Mouse (Mus musculus) limb, embryonic 11.5 days (tissue): ENCODE measurements around the gene Fblim1. TPM values are rescaled to one million over a fixed set of nuclear protein-coding genes. Genes with fewer than 3 reads are reported as not detected.

ENCODE experiments used
- ATAC-seq: fragments of 200-750 bp; cut with Nextera tagmentation; 2 replicates; pipeline ENCODE4 v1.8.0; 2017; ENCODE audit warnings: low read depth; ENCODE audit not compliant: insufficient number of reproducible peaks, low FRiP score, low TSS enrichment
- DNase-seq: peaks from one replicate; pipeline ENCODE4 v3.0.0-alpha.2; 2015; ENCODE audit warnings: low spot score
- H3K27ac ChIP-seq: fragments of 300-500 bp; sonication (generic); replicated peaks from 2 replicates; pipeline ENCODE4 v1.5.1; 2014; ENCODE audit warnings: low read depth, mild to moderate bottlenecking, low read length
- H3K27me3 ChIP-seq: fragments of 300-500 bp; sonication (generic); 2 replicates; pipeline ENCODE4 v1.6.1; 2014; ENCODE audit warnings: mild to moderate bottlenecking, low read length, mixed read lengths; ENCODE audit not compliant: control insufficient read depth, insufficient read depth
- H3K36me3 ChIP-seq: fragments of 300-500 bp; sonication (generic); 2 replicates; pipeline ENCODE4 v1.6.1; 2014; ENCODE audit warnings: mild to moderate bottlenecking, low read length, moderate library complexity, mixed read lengths; ENCODE audit not compliant: control insufficient read depth, insufficient read depth
- H3K4me1 ChIP-seq: fragments of 300-500 bp; sonication (generic); 2 replicates; pipeline ENCODE4 v1.6.1; 2014; ENCODE audit warnings: low read length, mixed read lengths; ENCODE audit not compliant: control insufficient read depth, insufficient read depth
- H3K4me2 ChIP-seq: fragments of 300-500 bp; sonication (generic); 2 replicates; pipeline ENCODE4 v1.6.1; 2014; ENCODE audit warnings: low read depth, mild to moderate bottlenecking, moderate library complexity; ENCODE audit not compliant: severe bottlenecking
- H3K4me3 ChIP-seq: fragments of 300-500 bp; sonication (generic); 2 replicates; pipeline ENCODE4 v1.5.1; 2014; ENCODE audit warnings: low read depth, low read length
- H3K9ac ChIP-seq: fragments of 300-500 bp; sonication (generic); 2 replicates; pipeline ENCODE4 v1.6.1; 2014; ENCODE audit warnings: mild to moderate bottlenecking, low read length
- H3K9me3 ChIP-seq: fragments of 300-500 bp; sonication (generic); 2 replicates; pipeline ENCODE4 v1.6.1; 2016; ENCODE audit warnings: low read length; ENCODE audit not compliant: control insufficient read depth
- WGBS: fragments of 180-500 bp; shearing (Covaris S2); extraction: QIAGEN DNeasy Blood & Tissue Kit; methylation state at CpG from one replicate; pipeline ENCODE4 v1.1.7; 2014; 5-methylcytosine and 5-hydroxymethylcytosine counted together
- polyA plus RNA-seq: library from polyadenylated mRNA; unstranded; fragments of >200 nt; fragmentation: Nextera tagmentation; extraction: Ambion mirVana; gene quantifications from 2 replicates; pipeline ENCODE4 v1.2.1, GENCODE M21; 2014

Fblim1 gene
- polyA plus RNA-seq, 1 experiment from 2014 or later: 67.2 TPM

GRCm38 (mm10) chr4:141543593-141543992 lies 62.3 kb downstream of the Fblim1 start:
- no peak overlapping the region for H3K4me3 ChIP-seq
- 72% methylated on average over 3 of the region's 3 CpGs for WGBS
- no peaks in the 10 kb centered on the region for H3K27me3 ChIP-seq
- no peak overlapping the region for H3K9ac ChIP-seq
- no peak for DNase-seq
- H3K27ac ChIP-seq: no peak overlapping the region
- no peaks in the 10 kb centered on the region for H3K36me3 ChIP-seq
- 0 out of 2 replicates have a peak, but pooled peaks cover 4% of the 10 kb centered on the region for H3K4me1 ChIP-seq
- no peak for ATAC-seq
- H3K4me2 ChIP-seq: no peak overlapping the region
- no peaks in the 10 kb centered on the region for H3K9me3 ChIP-seq

GRCm38 (mm10) chr4:141541851-141542250 lies 64.0 kb downstream of the Fblim1 start:
- no peak overlapping the region for H3K4me3 ChIP-seq
- no peaks in the 10 kb centered on the region for H3K36me3 ChIP-seq
- 46% methylated on average over 7 of the region's 7 CpGs for WGBS
- no peak overlapping the region for H3K4me2 ChIP-seq
- H3K4me1 ChIP-seq: 0 out of 2 replicates have a peak, but pooled peaks cover 4% of the 10 kb centered on the region
- H3K27me3 ChIP-seq: no peaks in the 10 kb centered on the region
- H3K27ac ChIP-seq: no peak overlapping the region
- no peak for DNase-seq
- H3K9ac ChIP-seq: no peak overlapping the region
- H3K9me3 ChIP-seq: no peaks in the 10 kb centered on the region
- ATAC-seq: no peak

DNA sequence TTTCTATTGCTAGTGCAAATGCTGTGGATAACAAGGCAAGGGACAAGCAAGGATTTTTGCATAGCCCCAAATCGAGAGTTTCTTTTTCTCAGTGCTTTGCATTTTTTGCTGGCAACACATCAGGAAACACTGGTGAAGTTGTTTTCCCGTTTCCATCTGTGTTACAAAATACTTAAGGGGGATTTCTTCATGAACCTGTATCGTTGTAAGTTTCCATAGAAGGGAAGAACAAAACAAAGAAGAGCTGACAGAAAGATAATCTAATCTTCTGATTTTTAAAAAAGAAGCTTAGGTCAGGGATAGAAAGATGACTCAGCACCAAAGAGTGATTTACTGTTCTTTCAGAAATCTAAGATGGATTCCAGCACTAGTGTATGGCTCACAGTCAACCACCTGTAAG lies 65.1 kb downstream of the Fblim1 start:
- no peak for ATAC-seq
- H3K27ac ChIP-seq: no peak overlapping the region
- H3K27me3 ChIP-seq: no peaks in the 10 kb centered on the region
- 78% methylated on average over 3 of the region's 3 CpGs for WGBS
- H3K4me3 ChIP-seq: no peak overlapping the region
- no peak for DNase-seq
- H3K9me3 ChIP-seq: no peaks in the 10 kb centered on the region
- H3K4me2 ChIP-seq: no peak overlapping the region
- 0 out of 2 replicates have a peak, but pooled peaks cover 4% of the 10 kb centered on the region for H3K4me1 ChIP-seq
- no peak overlapping the region for H3K9ac ChIP-seq
- no peaks in the 10 kb centered on the region for H3K36me3 ChIP-seq

DNA sequence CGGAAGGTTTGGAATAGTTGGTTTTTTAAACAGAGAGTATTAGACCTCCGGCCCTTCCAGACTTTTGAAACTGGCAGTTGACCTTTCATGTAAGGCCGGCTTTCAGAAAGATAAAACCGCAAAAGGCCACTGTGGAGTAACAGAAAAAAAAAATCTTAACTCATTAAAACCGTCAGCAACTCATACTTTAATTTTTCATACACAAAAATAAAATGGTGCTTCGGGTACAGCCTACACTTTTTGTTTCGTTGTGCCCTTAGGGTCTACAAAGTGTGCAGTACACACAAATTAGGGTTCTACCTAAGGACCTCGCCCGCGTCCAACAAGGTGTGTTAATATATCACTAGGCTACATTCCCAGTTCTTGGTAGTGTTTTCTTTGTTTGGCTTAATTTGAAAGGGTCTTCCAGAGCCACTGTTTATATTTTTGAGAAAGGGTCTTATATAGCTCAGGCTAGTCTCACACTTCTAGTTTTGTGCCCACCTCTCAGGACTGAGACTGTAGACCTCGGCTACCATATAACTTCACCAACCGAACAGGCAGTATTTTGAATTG lies 66.6 kb downstream of the Fblim1 start:
- Histone ChIP-seq H3K27me3 (no peaks in the 10 kb centered on the region), H3K9ac (peak overlapping the region; percentile 89), H3K27ac (peak overlapping the region; percentile 94), H3K9me3 (no peaks in the 10 kb centered on the region), H3K4me2 (peak overlapping the region; percentile 84), H3K4me1 (no peaks in the 10 kb centered on the region), H3K36me3 (no peaks in the 10 kb centered on the region), H3K4me3 (peak overlapping the region; percentile 93)
- ATAC-seq (no peak), DNase-seq (no peak)
- 48% methylated on average over 12 of the region's 12 CpGs for WGBS

DNA sequence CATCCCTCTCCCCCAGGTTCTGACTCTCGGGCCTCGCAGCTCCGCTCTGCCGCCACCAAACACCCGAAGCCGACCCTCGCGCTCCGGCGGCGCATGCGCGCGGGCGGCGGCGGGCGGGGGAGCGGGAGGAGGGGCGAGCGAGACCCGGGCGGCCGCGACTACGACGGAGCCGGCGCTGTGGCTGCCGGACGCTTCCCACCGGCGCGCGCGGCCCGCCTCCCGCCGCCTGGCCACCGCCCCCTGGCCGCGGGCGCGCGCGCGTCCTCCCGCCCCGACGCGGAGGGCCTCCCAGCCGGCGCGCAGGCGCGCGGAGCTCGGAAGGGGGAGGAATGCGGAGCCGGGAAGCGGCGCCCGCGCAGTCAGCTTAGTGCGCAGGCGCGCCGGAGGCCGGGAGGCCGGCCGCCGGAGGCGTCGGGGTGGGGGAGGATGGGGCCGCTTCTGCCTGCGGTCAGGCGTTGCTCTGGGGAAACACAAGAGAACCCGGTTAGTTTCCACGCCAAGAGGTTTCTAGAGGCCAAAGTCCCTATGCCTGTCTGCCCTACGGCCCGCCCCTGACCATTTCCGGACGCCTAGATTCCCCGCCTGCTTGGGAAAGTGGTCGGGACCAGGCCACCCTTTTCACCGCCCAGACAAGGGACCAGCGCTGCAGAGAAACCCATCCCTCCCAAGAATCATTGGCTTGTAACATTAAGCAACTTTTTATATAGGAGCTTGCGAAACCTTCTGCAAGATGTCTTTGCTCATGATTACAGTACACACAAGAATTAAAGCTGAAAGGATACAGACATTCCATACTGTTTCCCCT lies 67.3 kb downstream of the Fblim1 start, which contains the start of gene Spen:
Gene Spen (minus strand): TSS at position 190 of the 805 bp plus-strand sequence.
- H3K36me3 ChIP-seq: no peaks in the 10 kb centered on the region
- WGBS: under 1% methylated on average over 62 of the region's 88 CpGs
- peak within 1 kb of the TSS; percentile 93 for H3K4me3 ChIP-seq
- peak; percentile 85 for ATAC-seq
- H3K27me3 ChIP-seq: no peaks in the 10 kb centered on the region
- peak within 1 kb of the TSS; percentile 94 for H3K27ac ChIP-seq
- peak within 1 kb of the TSS; percentile 84 for H3K4me2 ChIP-seq
- no peaks in the 10 kb centered on the region for H3K9me3 ChIP-seq
- DNase-seq: peak; percentile 91
- 0 out of 2 replicates have a peak, but pooled peaks cover 5% of the 10 kb centered on the region for H3K4me1 ChIP-seq
- peak within 1 kb of the TSS; percentile 89 for H3K9ac ChIP-seq

DNA sequence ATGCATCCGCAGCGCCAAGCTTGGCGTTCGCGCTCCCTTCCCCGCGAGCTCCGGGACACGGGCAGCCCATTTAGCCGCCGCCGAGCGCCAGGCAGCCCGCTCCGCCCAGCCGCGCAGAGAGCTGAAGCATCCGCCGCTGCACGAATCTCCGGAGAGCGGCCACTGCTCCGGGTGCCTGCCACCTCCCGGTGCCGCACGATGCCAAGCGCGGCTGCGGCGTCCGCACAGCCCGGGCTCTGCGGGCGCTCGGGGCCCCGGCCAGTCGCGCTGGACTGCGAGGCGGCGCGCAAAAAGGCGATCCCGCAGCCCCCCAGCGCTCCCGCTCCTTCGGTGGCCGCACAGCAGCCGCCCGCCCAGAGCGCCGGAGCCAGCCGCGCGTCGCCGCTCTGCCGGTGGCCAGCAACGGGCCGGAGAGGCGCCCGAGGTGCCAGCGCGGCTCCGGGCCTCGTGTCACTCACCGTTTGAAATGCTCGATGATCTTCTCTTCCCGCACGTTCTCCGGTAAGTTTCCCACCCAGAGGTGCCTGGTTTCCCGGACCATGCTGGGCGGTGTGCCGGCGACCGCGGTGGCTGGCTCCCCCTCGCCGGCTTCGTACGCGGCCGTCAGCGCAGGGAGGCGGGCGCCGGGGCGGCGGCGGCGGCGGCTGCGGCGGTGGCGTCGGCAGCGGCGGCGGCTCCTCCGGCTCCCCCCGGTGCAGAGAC lies 68.0 kb downstream of the Fblim1 start:
- ATAC-seq: 0 out of 2 replicates have a peak, but pooled peaks have one; percentile 2
- Histone ChIP-seq H3K4me3 (peak overlapping the region; percentile 93), H3K36me3 (no peaks in the 10 kb centered on the region), H3K9me3 (no peaks in the 10 kb centered on the region), H3K4me2 (peak overlapping the region; percentile 84), H3K27ac (peak overlapping the region; percentile 94), H3K9ac (peak overlapping the region; percentile 89), H3K27me3 (no peaks in the 10 kb centered on the region), H3K4me1 (0 out of 2 replicates have a peak, but pooled peaks cover 6% of the 10 kb centered on the region)
- WGBS: 0% methylated on average over 83 of the region's 101 CpGs
- peak; percentile 58 for DNase-seq

DNA sequence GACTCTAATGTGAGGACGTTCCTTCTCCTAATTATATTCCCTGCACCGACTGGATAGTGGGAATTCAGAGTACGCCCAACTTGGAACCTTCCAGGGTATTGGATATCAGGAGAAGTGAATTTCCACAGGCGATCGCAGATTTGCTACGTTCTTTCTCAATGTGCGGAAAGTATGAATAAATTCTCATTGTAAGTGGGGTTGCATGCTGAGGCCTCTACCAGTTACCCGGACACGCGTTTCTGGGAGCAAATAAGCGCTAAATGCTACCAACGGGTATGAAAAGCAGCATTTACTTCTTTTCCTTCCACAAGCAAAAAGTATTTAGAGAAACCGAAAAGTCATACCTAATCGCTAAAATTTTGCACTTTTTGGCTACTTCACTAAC lies 68.7 kb downstream of the Fblim1 start:
- Histone ChIP-seq H3K27ac (peak overlapping the region; percentile 82; the same call in 1 of the 2 replicates), H3K36me3 (no peaks in the 10 kb centered on the region), H3K27me3 (no peaks in the 10 kb centered on the region), H3K4me3 (peak overlapping the region; percentile 93), H3K4me1 (0 out of 2 replicates have a peak, but pooled peaks cover 6% of the 10 kb centered on the region), H3K9ac (peak overlapping the region; percentile 89), H3K9me3 (no peaks in the 10 kb centered on the region), H3K4me2 (peak overlapping the region; percentile 84)
- 0% methylated on average over 14 of the region's 14 CpGs for WGBS
- ATAC-seq (no peak), DNase-seq (no peak)
